Mouse (Mus musculus): ENCODE results near the gene Ikzf3.

- TF ChIP-seq POLR2A (IDR thresholded peaks at IDR 0.05; ENCODE audit: low read depth, low read length) (no peak), CTCF (IDR thresholded peaks at IDR 0.05; ENCODE audit: extremely low read depth, insufficient read depth, insufficient read length, insufficient replicate concordance) (no peak)
Observed at GRCm38 (mm10) chr11:98588833-98589281, 43.0 kb upstream of the Ikzf3 start.

Measured in spleen, adult 2 months (tissue).